Mouse (Mus musculus) kidney, adult 9 months (tissue): ENCODE data around the gene Gaa.

ENCODE experiments used
- DNase-seq: peaks from one replicate; pipeline ENCODE4 v3.0.0; 2022

The Gaa gene

GRCm38 (mm10) chr11:119306762-119307657, 39.3 kb downstream of the Gaa start:
- DNase-seq, result peak; percentile 29

- DNase-seq, result no peak
Measured at GRCm38 (mm10) chr11:119307658-119307867, 39.9 kb downstream of the Gaa start, which contains the start of gene Card14. TSS of gene Card14 (plus strand) at chr11:119307768.

GRCm38 (mm10) chr11:119307916-119308315, 40.2 kb downstream of the Gaa start:
- DNase-seq, result no peak

- DNase-seq, result no peak
Measured at GRCm38 (mm10) chr11:119310621-119311020, 42.9 kb downstream of the Gaa start.

DNA sequence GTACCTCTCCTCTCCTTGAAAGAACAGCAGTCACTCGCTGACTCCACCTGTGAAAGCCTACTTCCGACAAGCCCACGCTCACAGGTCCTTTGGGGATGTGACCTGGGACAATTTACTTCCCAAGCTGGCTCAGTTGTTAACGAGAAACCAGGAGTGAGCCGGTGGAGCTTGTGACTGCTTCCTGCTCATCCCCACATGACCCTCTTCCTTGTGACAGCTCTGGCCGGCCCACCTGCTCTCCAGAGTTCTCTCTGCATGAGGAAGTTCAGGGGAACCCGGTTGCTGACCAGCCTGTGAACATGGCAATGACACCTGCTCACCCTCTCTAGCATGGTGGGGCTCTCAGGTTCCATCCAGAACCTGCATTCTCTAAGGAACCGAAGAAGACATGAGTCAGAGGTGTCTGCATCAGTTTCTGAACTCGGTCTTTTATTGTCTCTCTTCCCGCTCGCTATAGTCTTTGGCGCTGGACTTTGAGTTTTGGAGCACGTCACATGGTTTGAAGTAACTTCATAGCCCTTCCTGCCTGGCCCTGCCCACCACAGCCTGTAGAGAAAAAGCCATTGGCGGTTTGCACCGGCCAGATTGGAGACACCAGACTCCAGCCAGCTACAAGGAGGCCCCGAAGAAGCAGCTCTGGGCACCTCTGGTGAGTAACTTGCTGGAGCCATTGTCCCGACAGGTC, 46.7 kb downstream of the Gaa start:
- DNase-seq, result peak; percentile 73

DNA sequence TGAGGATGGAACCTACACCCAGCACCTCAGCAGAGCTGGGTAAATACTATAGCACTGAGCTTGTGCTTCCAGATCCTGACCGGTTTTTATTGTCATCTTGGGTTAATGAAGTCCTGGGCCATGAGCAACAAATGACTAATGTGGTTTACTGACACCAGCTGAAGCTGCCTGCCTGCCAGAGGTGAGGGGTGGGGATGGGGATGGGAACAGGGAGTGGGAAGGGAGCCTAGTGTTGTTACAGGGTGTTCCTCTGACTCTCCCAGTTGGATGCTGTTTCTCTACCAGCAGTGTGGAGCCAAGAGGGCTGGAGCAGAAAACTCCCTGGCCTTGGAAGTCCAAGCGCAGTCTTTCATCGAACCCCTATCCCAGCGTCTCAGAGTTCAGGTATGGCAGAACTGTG, 49.0 kb downstream of the Gaa start:
- no peak for DNase-seq

GRCm38 (mm10) chr11:119322521-119322920, 54.8 kb downstream of the Gaa start:
- DNase-seq, result no peak

GRCm38 (mm10) chr11:119325068-119325467, 57.4 kb downstream of the Gaa start:
- DNase-seq, result no peak

GRCm38 (mm10) chr11:119330592-119330991, 62.9 kb downstream of the Gaa start:
- no peak for DNase-seq

DNA sequence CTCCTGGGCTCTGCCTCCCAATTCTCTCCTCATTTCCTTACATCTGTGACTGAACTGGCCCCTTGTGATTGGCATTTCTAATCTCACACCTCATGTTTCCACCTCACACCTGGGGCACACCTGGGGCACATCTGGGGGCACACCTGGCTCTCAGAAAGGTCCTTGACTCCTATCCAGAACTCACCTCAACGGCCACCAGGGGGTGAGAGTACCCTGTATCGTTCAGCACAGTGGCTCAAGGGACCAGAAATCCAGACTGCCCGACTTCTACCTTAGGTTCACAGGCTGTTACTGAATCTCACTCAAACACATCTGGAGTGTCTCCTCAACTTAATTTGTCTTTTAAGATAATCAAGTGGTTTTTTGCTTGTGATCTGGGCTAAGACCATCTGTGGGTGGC, 64.3 kb downstream of the Gaa start:
- DNase-seq, result no peak
